Mouse (Mus musculus) forebrain, embryonic 11.5 days (tissue): ENCODE data around the gene Arhgef16. TPM values are rescaled to one million over a fixed set of nuclear protein-coding genes. Genes with fewer than 3 reads are reported as not detected.
A peak's percentile ranks its signal among the peaks of the same experiment; 100 is the strongest.

Source experiments
- ATAC-seq: fragments of 200-750 bp; cut with Nextera tagmentation; replicated peaks from 2 replicates; pipeline ENCODE4 v1.8.0; 2017; ENCODE audit warnings: moderate TSS enrichment; ENCODE audit not compliant: low FRiP score
- DNase-seq: peaks from one replicate; pipeline ENCODE4 v3.0.0-alpha.2; 2017; ENCODE audit warnings: low spot score
- H3K27ac ChIP-seq: fragments of 300-500 bp; sonication (generic); 2 replicates; pipeline ENCODE4 v1.5.1; 2014; ENCODE audit warnings: low read depth, low read length
- H3K27me3 ChIP-seq: fragments of 300-500 bp; sonication (generic); 2 replicates; pipeline ENCODE4 v1.6.1; 2014; ENCODE audit warnings: mild to moderate bottlenecking, low read length, mixed read lengths; ENCODE audit not compliant: control insufficient read depth, insufficient read depth
- H3K36me3 ChIP-seq: fragments of 300-500 bp; sonication (generic); 2 replicates; pipeline ENCODE4 v1.6.1; 2014; ENCODE audit warnings: mild to moderate bottlenecking, low read length, moderate library complexity, mixed read lengths; ENCODE audit not compliant: control insufficient read depth, insufficient read depth
- H3K4me1 ChIP-seq: fragments of 300-500 bp; sonication (generic); replicated peaks from 2 replicates; pipeline ENCODE4 v1.6.1; 2014; ENCODE audit warnings: low read length, mixed read lengths; ENCODE audit not compliant: control insufficient read depth, insufficient read depth
- H3K4me2 ChIP-seq: fragments of 300-500 bp; sonication (generic); 2 replicates; pipeline ENCODE4 v1.6.1; 2014; ENCODE audit warnings: low read depth, mild to moderate bottlenecking, low read length, moderate library complexity, mixed read lengths; ENCODE audit not compliant: severe bottlenecking
- H3K4me3 ChIP-seq: fragments of 300-500 bp; sonication (generic); 2 replicates; pipeline ENCODE4 v1.5.1; 2014; ENCODE audit warnings: low read depth, low read length
- H3K9ac ChIP-seq: fragments of 300-500 bp; sonication (generic); 2 replicates; pipeline ENCODE4 v1.6.1; 2014; ENCODE audit warnings: low read length
- H3K9me3 ChIP-seq: fragments of 300-500 bp; sonication (generic); 2 replicates; pipeline ENCODE4 v1.6.1; 2016; ENCODE audit warnings: low read length, mixed read lengths; ENCODE audit not compliant: control insufficient read depth
- WGBS: fragments of 180-500 bp; shearing (Covaris S2); extraction: QIAGEN DNeasy Blood & Tissue Kit; methylation state at CpG from one replicate; pipeline ENCODE4 v1.1.7; 2014; 5-methylcytosine and 5-hydroxymethylcytosine counted together
- polyA plus RNA-seq: library from polyadenylated mRNA; unstranded; fragments of >200 nt; fragmentation: Nextera tagmentation; extraction: Ambion mirVana; gene quantifications from 2 replicates; pipeline ENCODE4 v1.2.1, GENCODE M21; 2014

Gene Arhgef16
- polyA plus RNA-seq, 1 experiment from 2014 or later: 0.90 TPM

DNA sequence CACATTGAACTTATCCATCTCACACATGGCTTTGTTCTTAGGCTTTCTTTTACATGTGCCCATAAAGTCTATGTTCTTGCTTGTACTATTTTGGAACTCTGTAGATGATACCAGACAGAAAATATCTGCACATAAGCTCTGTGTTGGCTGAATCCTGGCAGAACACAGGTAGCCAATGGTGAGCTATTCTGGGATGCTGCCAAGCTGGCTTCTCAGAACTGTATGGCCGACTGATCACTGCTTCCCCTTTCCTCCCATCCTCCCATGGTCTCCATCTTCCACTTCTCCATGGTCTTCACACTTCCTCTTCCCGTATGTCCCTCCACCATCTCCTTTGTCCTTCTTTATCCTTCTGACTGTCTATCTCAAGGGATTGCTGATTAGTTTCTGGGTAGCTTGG lies 7.7 kb upstream of the Arhgef16 start:
- WGBS: 76% methylated on average over 2 of the region's 2 CpGs
- Histone ChIP-seq H3K27me3 (no peaks in the 10 kb centered on the region), H3K4me3 (no peak overlapping the region), H3K4me1 (no peaks in the 10 kb centered on the region), H3K36me3 (no peaks in the 10 kb centered on the region), H3K27ac (no peak overlapping the region), H3K9ac (no peak overlapping the region), H3K4me2 (no peak overlapping the region), H3K9me3 (no peaks in the 10 kb centered on the region)
- ATAC-seq (no peak), DNase-seq (no peak)

DNA sequence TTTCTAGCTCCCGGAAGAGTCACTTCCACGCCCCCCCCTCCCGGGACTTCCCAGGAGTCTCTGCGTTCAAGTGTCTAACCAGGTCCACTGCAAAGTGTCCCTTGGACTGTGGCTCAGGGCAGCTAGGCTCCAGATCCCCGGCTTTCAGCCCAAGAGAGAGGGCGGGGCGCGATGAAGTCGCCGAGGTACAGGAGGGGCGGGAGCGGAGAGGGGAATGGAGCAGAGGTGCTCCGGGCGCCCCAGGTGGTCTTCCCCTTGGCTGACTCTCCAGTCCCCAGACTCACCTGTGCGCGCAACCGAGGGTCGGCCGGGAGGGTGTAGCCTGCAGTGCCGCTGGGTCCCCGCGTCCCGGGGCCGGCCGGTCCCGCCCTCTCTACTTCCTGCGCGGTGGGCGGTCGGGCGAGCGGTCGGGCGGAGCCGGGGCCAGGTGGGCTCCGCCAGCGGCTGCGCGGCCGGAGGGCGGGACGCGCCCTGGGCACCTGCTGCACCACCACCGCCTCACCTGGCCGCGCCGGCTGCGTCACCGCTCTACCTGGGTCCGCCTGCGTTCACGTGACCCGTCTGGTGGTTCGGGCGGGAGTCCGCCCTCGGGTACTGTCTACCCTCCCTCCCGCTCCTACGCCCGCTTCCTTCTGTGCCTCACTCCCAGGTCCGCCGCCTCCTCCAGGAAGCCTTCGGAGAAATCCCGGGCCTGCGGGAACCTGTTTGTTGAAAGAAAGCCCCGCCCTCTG lies 1.8 kb downstream of the Arhgef16 start:
- H3K9ac ChIP-seq: peak overlapping the region; percentile 39
- 1% methylated on average over 64 of the region's 66 CpGs for WGBS
- peak overlapping the region; percentile 42 for H3K4me3 ChIP-seq
- peak overlapping the region; percentile 79 for H3K4me2 ChIP-seq
- DNase-seq (peak; percentile 67), ATAC-seq (0 out of 2 replicates have a peak, but pooled peaks have one; percentile 30)
- H3K36me3 ChIP-seq: no peaks in the 10 kb centered on the region
- no peak overlapping the region for H3K27ac ChIP-seq
- peaks cover 28% of the 10 kb centered on the region for H3K27me3 ChIP-seq
- no peaks in the 10 kb centered on the region for H3K9me3 ChIP-seq
- peaks cover 8% of the 10 kb centered on the region for H3K4me1 ChIP-seq

DNA sequence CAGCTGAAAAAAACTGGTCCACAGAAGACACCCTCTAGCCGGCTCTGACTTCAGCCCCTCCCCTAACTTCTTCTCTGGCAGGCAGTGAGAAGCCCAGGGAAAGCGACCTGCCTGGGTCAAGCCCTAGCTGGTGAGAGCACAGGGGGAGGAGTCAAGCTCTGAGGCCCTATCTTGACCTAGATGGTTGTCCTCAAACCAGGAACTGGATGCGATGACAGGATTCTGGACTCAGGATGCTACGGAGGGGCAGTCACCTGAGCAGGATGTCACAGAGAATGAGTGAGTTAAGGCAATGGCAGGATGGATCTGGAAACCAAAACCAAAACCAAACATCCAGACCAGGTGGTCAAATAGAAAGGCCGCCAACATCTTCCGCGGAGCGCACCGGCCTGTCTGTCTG lies 3.7 kb downstream of the Arhgef16 start:
- H3K9me3 ChIP-seq: no peaks in the 10 kb centered on the region
- no peak overlapping the region for H3K9ac ChIP-seq
- H3K27me3 ChIP-seq: peaks cover 28% of the 10 kb centered on the region
- no peak overlapping the region for H3K4me2 ChIP-seq
- DNase-seq: no peak
- peaks cover 8% of the 10 kb centered on the region for H3K4me1 ChIP-seq
- H3K27ac ChIP-seq: no peak overlapping the region
- H3K4me3 ChIP-seq: no peak overlapping the region
- no peaks in the 10 kb centered on the region for H3K36me3 ChIP-seq
- ATAC-seq: no peak
- WGBS: 46% methylated on average over 9 of the region's 9 CpGs

DNA sequence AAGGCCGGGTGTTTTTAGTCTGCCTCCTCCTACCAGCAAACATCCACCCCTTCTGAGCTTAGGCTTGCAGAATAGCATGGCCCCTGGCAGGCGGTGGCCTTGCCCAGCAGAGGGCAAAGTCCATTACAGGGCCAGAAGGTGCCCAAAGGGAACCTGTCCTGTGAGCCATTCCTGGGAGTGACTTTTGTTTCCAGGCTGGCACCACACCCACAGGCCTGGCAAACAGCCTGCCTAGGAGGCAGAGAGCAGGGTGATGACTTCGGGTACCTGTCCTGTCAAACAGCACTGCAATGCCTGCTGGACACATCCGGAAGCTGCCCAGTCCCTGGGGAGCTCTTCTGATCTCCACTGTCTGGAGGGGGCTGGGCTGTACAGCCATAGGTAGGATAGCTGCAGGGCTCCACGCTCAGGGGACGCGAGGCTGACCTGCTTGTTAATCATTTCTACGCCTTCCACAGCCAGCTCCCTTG lies 7.2 kb downstream of the Arhgef16 start:
- H3K4me1 ChIP-seq: no peaks in the 10 kb centered on the region
- H3K27ac ChIP-seq: no peak overlapping the region; the same call in 1 of the 2 replicates

GRCm38 (mm10) chr4:154293735-154294201 lies 7.7 kb downstream of the Arhgef16 start:
- no peak for DNase-seq
- Histone ChIP-seq H3K4me2 (no peak overlapping the region), H3K9ac (no peak overlapping the region), H3K27me3 (peaks cover 1% of the 10 kb centered on the region; the same call in 1 of the 2 replicates), H3K27ac (no peak overlapping the region; the same call in 1 of the 2 replicates), H3K36me3 (no peaks in the 10 kb centered on the region), H3K4me3 (no peak overlapping the region), H3K9me3 (no peaks in the 10 kb centered on the region), H3K4me1 (no peaks in the 10 kb centered on the region)
- WGBS: 63% methylated on average over 4 of the region's 4 CpGs
- ATAC-seq: no peak

More for the DNA sequence above, 7.2 kb downstream of the Arhgef16 start:
- 64% methylated on average over 8 of the region's 8 CpGs for WGBS
- no peak for DNase-seq
- Histone ChIP-seq H3K9ac (no peak overlapping the region), H3K4me3 (no peak overlapping the region), H3K36me3 (no peaks in the 10 kb centered on the region), H3K4me2 (no peak overlapping the region), H3K27me3 (peaks cover 6% of the 10 kb centered on the region; the same call in 1 of the 2 replicates), H3K9me3 (no peaks in the 10 kb centered on the region)
- ATAC-seq: no peak

DNA sequence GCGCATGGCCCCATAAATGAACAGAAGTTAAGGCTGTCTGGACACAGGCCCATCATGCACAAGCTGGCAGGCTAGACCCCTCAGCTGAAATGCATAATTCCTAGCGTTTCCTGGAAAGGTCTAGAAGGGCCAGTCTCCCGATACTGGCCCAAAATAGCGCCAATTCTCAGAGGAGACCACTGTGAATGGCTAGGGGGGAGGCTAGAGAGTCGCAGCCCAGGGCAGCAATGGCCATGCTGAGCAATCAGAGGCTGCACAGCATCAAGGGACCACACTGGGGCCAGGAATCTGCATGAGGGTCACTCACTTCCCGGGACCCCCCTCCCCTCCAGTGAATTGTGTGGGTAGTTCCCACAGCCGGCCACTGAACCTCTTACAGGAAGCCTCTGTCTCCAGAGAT lies 17.8 kb downstream of the Arhgef16 start:
- no peaks in the 10 kb centered on the region for H3K4me1 ChIP-seq
- no peak overlapping the region for H3K4me2 ChIP-seq
- H3K9me3 ChIP-seq: no peaks in the 10 kb centered on the region
- ATAC-seq: no peak
- no peak overlapping the region for H3K4me3 ChIP-seq
- H3K27ac ChIP-seq: no peak overlapping the region
- H3K27me3 ChIP-seq: no peaks in the 10 kb centered on the region
- 79% methylated on average over 7 of the region's 7 CpGs for WGBS
- no peaks in the 10 kb centered on the region for H3K36me3 ChIP-seq
- no peak for DNase-seq
- no peak overlapping the region for H3K9ac ChIP-seq

GRCm38 (mm10) chr4:154279481-154279880 lies 22.0 kb downstream of the Arhgef16 start:
- Histone ChIP-seq H3K4me1 (no peaks in the 10 kb centered on the region), H3K9ac (no peak overlapping the region), H3K9me3 (no peaks in the 10 kb centered on the region), H3K4me3 (no peak overlapping the region), H3K27ac (no peak overlapping the region), H3K27me3 (no peaks in the 10 kb centered on the region), H3K4me2 (no peak overlapping the region), H3K36me3 (no peaks in the 10 kb centered on the region)
- ATAC-seq: no peak
- no peak for DNase-seq
- 93% methylated on average over 9 of the region's 9 CpGs for WGBS

- ATAC-seq (no peak), DNase-seq (peak; percentile 72)
Measured at GRCm38 (mm10) chr4:154273000-154273399, 28.5 kb downstream of the Arhgef16 start.

DNA sequence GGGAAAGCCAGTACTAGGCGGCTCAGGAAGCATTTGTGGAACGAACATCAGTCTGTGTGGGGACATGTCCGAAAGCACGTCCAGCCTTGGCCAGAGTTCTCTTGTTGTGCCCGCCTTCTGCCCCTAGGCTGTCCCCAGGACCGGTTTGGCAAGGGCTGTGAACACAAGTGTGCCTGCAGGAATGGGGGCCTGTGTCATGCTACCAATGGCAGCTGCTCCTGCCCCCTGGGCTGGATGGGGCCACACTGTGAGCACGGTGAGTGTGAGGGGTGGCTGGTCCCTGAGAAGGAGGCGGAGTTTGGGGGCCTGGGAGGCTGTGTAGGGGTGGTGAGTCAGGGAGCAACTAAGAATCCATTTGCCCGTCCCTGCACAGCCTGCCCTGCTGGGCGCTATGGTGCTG lies 32.0 kb downstream of the Arhgef16 start:
- ATAC-seq: no peak
- H3K36me3 ChIP-seq: no peaks in the 10 kb centered on the region; the same call in 1 of the 2 replicates
- no peak overlapping the region for H3K9ac ChIP-seq
- no peak overlapping the region for H3K4me3 ChIP-seq
- no peak overlapping the region for H3K4me2 ChIP-seq
- no peaks in the 10 kb centered on the region for H3K27me3 ChIP-seq
- no peaks in the 10 kb centered on the region for H3K4me1 ChIP-seq
- WGBS: 52% methylated on average over 10 of the region's 10 CpGs
- H3K27ac ChIP-seq: no peak overlapping the region
- no peak for DNase-seq
- no peaks in the 10 kb centered on the region for H3K9me3 ChIP-seq

More at GRCm38 (mm10) chr4:154273000-154273399, 28.5 kb downstream of the Arhgef16 start:
- Histone ChIP-seq H3K4me2 (no peak overlapping the region), H3K27me3 (no peaks in the 10 kb centered on the region), H3K9me3 (no peaks in the 10 kb centered on the region), H3K36me3 (no peaks in the 10 kb centered on the region; the same call in 1 of the 2 replicates), H3K4me1 (no peaks in the 10 kb centered on the region), H3K9ac (no peak overlapping the region), H3K27ac (no peak overlapping the region), H3K4me3 (no peak overlapping the region)
- WGBS: 42% methylated on average over 3 of the region's 3 CpGs
